Mouse (Mus musculus) heart, postnatal 14 days (tissue): ENCODE measurements at regions not wholly inside any gene's neighbourhood (a gene's known extent, or its start where the extent isn't known, plus 50 kb on each side); places are given as distances from the start of the nearest gene placed in this dataset.
A peak's percentile ranks its signal among the peaks of the same experiment; 100 is the strongest.

Experiments
- DNase-seq, 2 experiments: peaks; one replicate each; pipeline ENCODE4 v3.0.0; 2021 to 2022
- intact Hi-C: fragments of 180-260 bp; cut with DNase I; formaldehyde crosslinking; loops from one replicate; pipeline ENCODE4 v1.15.1; 2025

GRCm38 (mm10) chr7:73302501-73302900 lies 72.8 kb upstream of the Rgma start:
- intact Hi-C loops = no loop called here
- no peak for DNase-seq

- intact Hi-C loops = no loop called here
These were observed 71.5 kb upstream of the Rgma start for GRCm38 (mm10) chr7:73303818-73304217.

GRCm38 (mm10) chr7:73304799-73305198 lies 70.5 kb upstream of the Rgma start:
- no peak for DNase-seq
- intact Hi-C loops = no loop called here

More at GRCm38 (mm10) chr7:73303818-73304217, 71.5 kb upstream of the Rgma start:
- DNase-seq = no peak

GRCm38 (mm10) chr7:73305286-73305975 lies 69.9 kb upstream of the Rgma start:
- intact Hi-C loops = no loop called here
- DNase-seq = no peak

- DNase-seq = no peak
- intact Hi-C loops = no loop called here
These were observed 69.0 kb upstream of the Rgma start for GRCm38 (mm10) chr7:73306296-73306695.

- intact Hi-C loops = no loop called here
These were observed 68.6 kb upstream of the Rgma start for GRCm38 (mm10) chr7:73306728-73307127.

GRCm38 (mm10) chr7:73307586-73308490 lies 67.5 kb upstream of the Rgma start:
- intact Hi-C loops = no loop called here
- no peak for DNase-seq

More at GRCm38 (mm10) chr7:73306728-73307127, 68.6 kb upstream of the Rgma start:
- no peak for DNase-seq

- DNase-seq = no peak
- intact Hi-C loops = no loop called here
These were observed 66.3 kb upstream of the Rgma start for GRCm38 (mm10) chr7:73308981-73309380.

GRCm38 (mm10) chr7:73310056-73310455 lies 65.3 kb upstream of the Rgma start:
- DNase-seq = no peak
- intact Hi-C loops = no loop called here

GRCm38 (mm10) chr7:73310581-73311136 lies 64.7 kb upstream of the Rgma start:
- intact Hi-C loops = no loop called here
- DNase-seq = no peak

GRCm38 (mm10) chr7:73315555-73315954 lies 59.8 kb upstream of the Rgma start:
- intact Hi-C loops = loop anchor here (5.0 kb wide), 1 partner anchor 33 kb away; no protein-coding TSS in a partner anchor
- DNase-seq = no peak

GRCm38 (mm10) chr7:73317574-73317973 lies 57.7 kb upstream of the Rgma start:
- intact Hi-C loops = loop anchor here (5.0 kb wide), 1 partner anchor 35 kb away; no protein-coding TSS in a partner anchor
- DNase-seq = no peak

- DNase-seq = no peak
- intact Hi-C loops = loop anchor here (5.0 kb wide), 1 partner anchor 37 kb away; no protein-coding TSS in a partner anchor
These were observed 56.3 kb upstream of the Rgma start for GRCm38 (mm10) chr7:73319004-73319403.

GRCm38 (mm10) chr7:73319994-73320393 lies 55.3 kb upstream of the Rgma start:
- intact Hi-C loops = loop anchor here (5.0 kb wide), 1 partner anchor 38 kb away; no protein-coding TSS in a partner anchor
- peak; percentile 70 to 83 for DNase-seq

GRCm38 (mm10) chr7:73322466-73323151 lies 52.7 kb upstream of the Rgma start:
- DNase-seq = no peak
- intact Hi-C loops = no loop called here

- peak in 1 of 2 experiments; percentile 23 for DNase-seq
- intact Hi-C loops = no loop called here
These were observed 51.8 kb upstream of the Rgma start for GRCm38 (mm10) chr7:73323556-73323955.

- intact Hi-C loops = loop anchor here (5.0 kb wide), 1 partner anchor 48 kb away; no protein-coding TSS in a partner anchor
- DNase-seq = no peak
These were observed 49.8 kb upstream of the Rgma start for GRCm38 (mm10) chr7:73325503-73325902.
